Mouse (Mus musculus): ENCODE data around the gene Uxt. TPM values are rescaled to one million over a fixed set of nuclear protein-coding genes. Genes with fewer than 3 reads are reported as not detected.

Uxt gene
- 29.8 and 30.5 TPM in 2 replicates for polyA plus RNA-seq (2015; fragmentation: Nextera tagmentation; extraction: Ambion mirVana)

DNA sequence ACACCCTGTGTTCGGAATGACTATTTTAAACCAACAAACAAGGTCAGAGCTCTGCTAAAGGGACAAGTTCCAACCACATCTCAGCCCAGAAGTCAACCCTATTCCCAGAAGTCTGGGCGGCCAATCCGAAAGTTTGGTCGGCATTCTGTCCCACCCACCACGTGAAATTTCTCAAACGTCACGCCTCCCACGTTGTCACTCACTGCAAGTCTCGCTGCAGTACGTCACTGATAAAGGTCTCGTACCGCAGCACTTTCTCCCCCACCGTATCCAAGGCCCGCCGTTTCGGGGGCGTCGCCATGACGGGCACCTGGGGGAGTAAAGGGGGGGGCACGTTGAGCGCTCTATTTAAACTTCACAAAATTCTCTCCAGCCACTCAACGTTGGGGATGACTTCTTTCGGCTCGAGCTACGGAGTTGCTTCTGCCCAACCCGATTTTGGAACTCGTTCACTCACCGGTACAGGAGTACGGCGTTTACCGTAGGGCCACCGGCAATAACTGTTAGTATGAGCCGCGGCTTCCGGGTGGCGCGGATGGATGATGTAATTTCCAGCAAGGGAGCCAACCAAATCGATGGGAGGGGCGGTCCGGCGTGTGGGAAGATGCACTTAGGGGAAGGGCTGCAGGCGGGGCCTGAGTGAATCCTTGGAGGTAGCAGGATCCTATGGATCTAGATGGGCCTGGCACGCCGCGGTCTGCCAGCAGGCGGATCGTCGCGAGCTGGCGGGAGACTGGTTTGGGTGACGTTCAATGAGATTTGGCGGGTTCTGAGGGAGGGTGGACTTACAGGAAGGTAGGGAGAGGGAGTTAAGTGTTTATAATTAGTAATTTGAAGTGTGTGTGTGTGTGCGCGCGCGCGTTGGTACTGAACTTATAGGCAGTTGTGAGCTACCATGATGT lies at the start of gene Uxt:
Gene Uxt, minus strand, starts transcription at position 541 of the 902 bp plus-strand sequence.
- peak within 1 kb of the TSS; percentile 52 for H3K4me2 ChIP-seq
- peaks cover 6% of the 10 kb centered on the region for H3K4me1 ChIP-seq (replicated peaks)
- 21% methylated on average over 57 of the region's 57 CpGs for WGBS
- H3K36me3 ChIP-seq, result 0 out of 2 replicates have a peak, but pooled peaks cover 4% of the 10 kb centered on the region
- peak within 1 kb of the TSS; percentile 82 for H3K27ac ChIP-seq (replicated peaks)
- peak; percentile 97 for ATAC-seq (ENCODE audit: low FRiP score, low read depth)
- H3K9ac ChIP-seq, result peak within 1 kb of the TSS; percentile 47
- no peaks in the 10 kb centered on the region for H3K9me3 ChIP-seq
- no peaks in the 10 kb centered on the region for H3K27me3 ChIP-seq
- peak within 1 kb of the TSS; percentile 53 for H3K4me3 ChIP-seq

DNA sequence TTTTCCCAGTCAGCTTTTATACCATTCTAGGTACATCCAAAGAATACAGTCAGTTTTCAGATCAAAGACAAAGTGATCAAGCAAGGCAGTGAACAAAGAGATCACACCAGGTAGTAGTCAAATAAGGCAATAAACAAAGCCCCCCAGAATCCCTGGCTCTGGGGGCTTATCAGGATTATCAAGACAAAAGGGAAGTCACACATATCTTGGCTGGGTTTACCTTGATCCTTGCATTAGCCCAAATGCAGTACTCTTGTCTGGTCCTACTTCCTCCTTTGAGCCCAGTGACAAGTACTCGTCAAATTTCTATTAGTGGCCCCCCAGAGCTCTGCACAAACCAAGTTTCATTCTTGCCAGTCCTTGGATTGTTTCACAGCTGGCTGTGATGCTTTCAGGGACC lies 19.1 kb upstream of the Uxt start:
- 68% methylated on average over 1 of the region's 1 CpGs for WGBS
- no peak overlapping the region for H3K4me3 ChIP-seq
- H3K27ac ChIP-seq (replicated peaks), result no peak overlapping the region
- no peaks in the 10 kb centered on the region for H3K27me3 ChIP-seq
- ATAC-seq (ENCODE audit: low FRiP score, low read depth), result no peak
- no peaks in the 10 kb centered on the region for H3K9me3 ChIP-seq
- H3K4me2 ChIP-seq, result no peak overlapping the region
- no peaks in the 10 kb centered on the region for H3K36me3 ChIP-seq
- H3K9ac ChIP-seq, result no peak overlapping the region
- H3K4me1 ChIP-seq (replicated peaks), result no peaks in the 10 kb centered on the region

DNA sequence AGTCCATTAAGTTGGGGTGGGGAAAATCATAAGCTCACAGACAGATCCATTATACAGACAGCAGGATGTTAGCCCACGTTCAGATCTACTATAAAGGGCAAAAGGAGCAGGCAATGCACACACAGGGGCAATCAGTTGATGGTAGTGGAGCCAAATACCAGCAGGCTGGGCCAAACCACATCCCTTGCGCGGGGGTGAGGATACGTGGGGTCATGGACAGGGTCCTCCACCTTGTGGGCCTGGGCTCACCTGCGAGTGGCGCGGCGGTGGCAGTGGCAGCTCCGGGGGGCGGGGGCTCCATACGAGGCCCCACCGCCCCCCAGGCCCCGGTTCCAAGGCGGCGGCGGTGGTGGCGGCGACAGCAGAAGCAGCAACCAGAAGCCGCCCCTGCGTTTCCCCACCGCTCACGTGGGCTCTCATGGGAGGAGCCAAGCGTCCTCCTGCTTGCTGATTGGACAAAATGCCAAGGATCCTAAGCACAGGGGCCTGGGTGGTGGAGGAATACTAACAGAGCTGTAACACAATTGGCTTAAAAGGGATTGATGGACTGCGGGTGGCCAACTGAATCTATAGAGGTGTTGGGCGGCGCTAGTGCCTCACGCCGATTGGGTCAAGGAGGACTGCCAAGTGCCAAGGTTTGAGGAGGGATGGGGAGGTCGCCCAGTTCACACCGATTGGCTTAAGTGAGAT lies 11.5 kb downstream of the Uxt start, which contains the start of gene Elk1:
Gene Elk1, minus strand, starts transcription at position 418 of the 690 bp plus-strand sequence.
- Histone ChIP-seq H3K4me3 (peak within 1 kb of the TSS; percentile 71), H3K9ac (peak within 1 kb of the TSS; percentile 50), H3K27me3 (no peaks in the 10 kb centered on the region), H3K27ac (replicated peaks) (peak within 1 kb of the TSS; percentile 87), H3K36me3 (no peaks in the 10 kb centered on the region), H3K4me1 (replicated peaks) (peaks cover 12% of the 10 kb centered on the region; the same call in 1 of the 2 replicates), H3K4me2 (peak within 1 kb of the TSS; percentile 57), H3K9me3 (no peaks in the 10 kb centered on the region)
- 28% methylated on average over 20 of the region's 30 CpGs for WGBS
- ATAC-seq (ENCODE audit: low FRiP score, low read depth), result peak; percentile 98

DNA sequence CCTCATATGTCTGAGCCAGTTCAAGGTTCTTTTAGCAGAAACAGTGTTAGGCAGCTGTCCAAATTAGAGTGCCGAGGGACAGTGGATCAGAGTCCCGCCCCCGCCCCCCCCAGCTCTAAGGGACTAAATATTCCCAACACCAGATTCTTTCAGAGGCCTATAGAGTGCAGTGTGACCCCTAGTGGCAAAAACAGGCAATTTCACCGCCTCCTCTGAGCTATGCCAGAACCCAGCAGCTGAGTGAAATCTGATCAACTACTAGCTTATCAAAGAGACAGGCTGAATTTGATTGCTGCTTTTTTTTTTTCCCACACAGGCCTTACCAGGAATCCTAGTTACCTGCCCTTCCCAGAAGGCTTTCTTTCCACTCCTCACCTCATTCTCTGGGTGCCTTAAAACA lies 15.8 kb downstream of the Uxt start:
- WGBS, result 5% methylated on average over 4 of the region's 4 CpGs
- no peak overlapping the region for H3K9ac ChIP-seq
- H3K4me1 ChIP-seq (replicated peaks), result peaks cover 11% of the 10 kb centered on the region; the same call in 1 of the 2 replicates
- no peaks in the 10 kb centered on the region for H3K36me3 ChIP-seq
- no peak overlapping the region for H3K4me2 ChIP-seq
- H3K4me3 ChIP-seq, result no peak overlapping the region
- no peak overlapping the region for H3K27ac ChIP-seq (replicated peaks)
- no peaks in the 10 kb centered on the region for H3K9me3 ChIP-seq
- ATAC-seq (ENCODE audit: low FRiP score, low read depth), result no peak
- no peaks in the 10 kb centered on the region for H3K27me3 ChIP-seq

DNA sequence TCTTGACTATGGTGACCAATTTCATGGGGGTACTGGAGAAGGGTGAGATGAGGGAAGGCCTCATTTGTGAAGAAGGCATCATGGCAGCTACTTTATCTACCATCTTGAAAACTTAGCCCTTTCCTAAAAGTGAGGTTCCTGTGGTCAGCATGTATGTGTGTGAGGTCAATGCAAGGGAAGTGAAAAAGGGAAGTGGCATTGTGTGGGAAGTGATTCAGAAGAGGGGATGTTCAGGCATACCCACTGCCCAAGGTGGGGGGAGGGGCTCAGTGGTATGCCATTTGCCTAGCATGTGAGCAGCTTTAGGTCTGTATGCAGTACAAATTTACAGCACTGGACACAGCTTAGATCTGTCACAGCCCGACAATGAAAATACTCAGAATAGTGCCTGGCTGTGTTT lies 29.9 kb downstream of the Uxt start:
- WGBS, result 96% methylated on average over 1 of the region's 1 CpGs

DNA sequence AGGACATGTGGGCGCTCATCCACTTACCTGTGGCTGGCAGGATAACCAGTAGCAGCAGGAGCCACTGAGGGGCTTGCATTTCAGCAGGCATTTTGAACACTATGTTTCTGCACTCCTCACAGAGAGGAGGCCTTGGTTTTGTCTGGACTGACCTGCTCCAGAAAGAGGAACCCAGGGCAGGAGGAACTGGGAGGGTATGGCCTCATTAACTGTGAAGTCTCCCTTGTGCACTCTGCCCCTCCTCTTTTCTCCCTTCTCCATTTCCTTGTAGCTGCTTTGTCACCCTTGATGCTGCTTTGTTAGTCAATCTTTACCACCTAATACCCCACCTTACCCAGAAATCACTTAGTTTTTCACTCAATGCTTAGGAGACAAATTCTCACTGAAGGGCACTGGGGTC lies 30.5 kb downstream of the Uxt start, which contains the start of gene Cfp:
Gene Cfp, minus strand, starts transcription at position 192 of the 400 bp plus-strand sequence.
- no peaks in the 10 kb centered on the region for H3K9me3 ChIP-seq
- H3K27me3 ChIP-seq, result no peaks in the 10 kb centered on the region
- H3K4me2 ChIP-seq, result no peak within 1 kb of the TSS
- H3K4me3 ChIP-seq, result no peak within 1 kb of the TSS
- H3K4me1 ChIP-seq (replicated peaks), result no peaks in the 10 kb centered on the region
- H3K36me3 ChIP-seq, result no peaks in the 10 kb centered on the region
- H3K27ac ChIP-seq (replicated peaks), result no peak within 1 kb of the TSS
- WGBS, result 77% methylated on average over 1 of the region's 1 CpGs
- no peak for ATAC-seq (ENCODE audit: low FRiP score, low read depth)
- H3K9ac ChIP-seq, result no peak within 1 kb of the TSS

More for the DNA sequence above, 29.9 kb downstream of the Uxt start:
- Histone ChIP-seq H3K4me3 (no peak overlapping the region), H3K4me2 (no peak overlapping the region), H3K9me3 (no peaks in the 10 kb centered on the region), H3K9ac (no peak overlapping the region), H3K27me3 (no peaks in the 10 kb centered on the region), H3K36me3 (no peaks in the 10 kb centered on the region), H3K4me1 (replicated peaks) (no peaks in the 10 kb centered on the region), H3K27ac (replicated peaks) (no peak overlapping the region)
- ATAC-seq (ENCODE audit: low FRiP score, low read depth), result no peak

DNA sequence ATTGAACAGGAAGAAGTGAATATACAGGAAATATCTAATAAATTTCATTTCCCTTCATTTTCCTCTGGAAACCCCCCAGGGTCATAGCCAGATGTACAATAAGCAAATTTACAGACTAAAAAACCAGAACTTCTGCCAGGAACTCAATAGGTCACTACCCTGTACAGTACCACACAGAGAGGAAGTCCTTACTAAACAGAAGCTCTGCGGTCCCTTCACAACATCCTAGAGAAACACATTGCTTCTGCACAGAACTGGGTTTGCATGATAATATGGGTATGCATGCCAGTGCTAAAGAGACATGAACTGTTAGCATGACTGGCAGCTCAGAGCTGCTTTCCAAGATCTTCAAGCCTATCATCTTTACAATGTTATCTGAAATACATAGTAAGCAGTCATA lies 32.0 kb downstream of the Uxt start:
- H3K4me1 ChIP-seq (replicated peaks), result no peaks in the 10 kb centered on the region
- H3K4me3 ChIP-seq, result no peak overlapping the region
- no peak overlapping the region for H3K4me2 ChIP-seq
- no peaks in the 10 kb centered on the region for H3K9me3 ChIP-seq
- H3K27me3 ChIP-seq, result no peaks in the 10 kb centered on the region
- 87% methylated on average over 1 of the region's 1 CpGs for WGBS
- ATAC-seq (ENCODE audit: low FRiP score, low read depth), result no peak
- H3K27ac ChIP-seq (replicated peaks), result no peak overlapping the region
- no peaks in the 10 kb centered on the region for H3K36me3 ChIP-seq
- no peak overlapping the region for H3K9ac ChIP-seq

DNA sequence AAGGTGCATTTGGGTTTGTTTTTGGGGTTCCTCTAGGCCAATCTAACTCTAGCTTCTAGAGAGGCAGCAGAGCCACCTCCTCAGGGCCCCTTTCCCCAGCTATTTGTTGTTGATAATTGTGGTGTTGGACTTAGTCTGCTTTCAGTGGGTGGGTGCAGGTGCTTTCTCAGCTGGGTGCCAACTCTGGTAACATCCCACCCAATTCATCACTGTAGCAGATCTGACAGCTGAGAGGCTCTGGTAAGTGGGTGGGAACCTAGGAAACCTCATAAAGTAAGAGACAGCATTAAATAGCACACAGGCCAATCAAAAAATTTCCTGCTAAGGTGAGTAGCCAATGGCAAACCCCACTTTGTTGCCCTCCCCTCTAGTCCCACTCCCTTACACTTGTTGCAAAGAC lies 36.8 kb downstream of the Uxt start:
- Histone ChIP-seq H3K36me3 (no peaks in the 10 kb centered on the region), H3K9me3 (no peaks in the 10 kb centered on the region), H3K27me3 (no peaks in the 10 kb centered on the region), H3K4me2 (no peak overlapping the region), H3K9ac (no peak overlapping the region), H3K4me3 (no peak overlapping the region), H3K27ac (replicated peaks) (no peak overlapping the region), H3K4me1 (replicated peaks) (no peaks in the 10 kb centered on the region)
- no peak for ATAC-seq (ENCODE audit: low FRiP score, low read depth)

DNA sequence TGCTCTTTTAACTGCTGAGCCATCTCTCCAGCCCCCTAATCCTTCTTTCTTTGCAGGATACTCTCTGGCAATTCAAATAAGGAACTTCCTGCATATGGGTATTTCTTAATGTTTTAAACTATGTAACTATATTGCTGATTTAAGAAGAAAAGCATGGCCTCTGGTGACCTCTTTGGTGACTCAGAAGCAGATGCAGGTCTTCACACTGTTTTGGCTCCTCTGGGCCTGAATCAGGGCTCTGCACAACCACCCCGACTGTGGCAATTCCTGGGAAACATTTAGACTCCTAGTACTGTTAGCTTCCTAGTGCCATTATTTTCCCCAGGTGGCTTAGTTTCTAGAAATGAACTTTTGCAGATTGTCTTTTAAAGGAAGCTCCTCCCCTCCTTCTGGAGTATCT lies 38.3 kb downstream of the Uxt start:
- H3K27ac ChIP-seq (replicated peaks), result no peak overlapping the region
- no peaks in the 10 kb centered on the region for H3K27me3 ChIP-seq
- no peak for ATAC-seq (ENCODE audit: low FRiP score, low read depth)
- peaks cover 6% of the 10 kb centered on the region for H3K4me1 ChIP-seq (replicated peaks)
- H3K9me3 ChIP-seq, result no peaks in the 10 kb centered on the region
- H3K4me3 ChIP-seq, result no peak overlapping the region
- no peak overlapping the region for H3K4me2 ChIP-seq
- no peaks in the 10 kb centered on the region for H3K36me3 ChIP-seq
- no peak overlapping the region for H3K9ac ChIP-seq
- WGBS, result 79% methylated on average over 1 of the region's 1 CpGs

DNA sequence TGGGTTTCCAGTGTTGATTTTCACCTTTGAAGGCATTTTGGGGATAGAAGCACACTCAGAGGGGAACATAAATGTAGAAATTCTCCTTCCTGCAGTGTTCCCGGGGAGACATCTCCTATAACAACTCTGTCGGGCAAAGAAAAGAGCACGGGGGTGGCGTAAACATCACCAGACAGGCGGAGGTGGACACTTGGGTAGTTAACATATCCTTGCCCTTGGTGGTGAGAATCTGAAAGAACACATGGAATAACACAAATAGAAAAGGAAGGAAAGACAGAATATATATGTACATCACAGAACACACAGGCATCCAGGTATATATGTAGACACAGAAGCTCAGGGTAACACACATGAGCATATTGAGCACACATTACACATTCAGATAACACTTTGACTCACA lies 40.5 kb downstream of the Uxt start:
- Histone ChIP-seq H3K27ac (replicated peaks) (peak overlapping the region; percentile 69), H3K36me3 (no peaks in the 10 kb centered on the region), H3K9me3 (no peaks in the 10 kb centered on the region), H3K4me2 (peak overlapping the region; percentile 55), H3K4me1 (replicated peaks) (peaks cover 17% of the 10 kb centered on the region), H3K4me3 (peak overlapping the region; percentile 66), H3K27me3 (no peaks in the 10 kb centered on the region), H3K9ac (0 out of 2 replicates have a peak overlapping the region, but pooled peaks have one; percentile 4)
- peak; percentile 16; the same call in 1 of the 2 replicates for ATAC-seq (ENCODE audit: low FRiP score, low read depth)
- 35% methylated on average over 5 of the region's 5 CpGs for WGBS

DNA sequence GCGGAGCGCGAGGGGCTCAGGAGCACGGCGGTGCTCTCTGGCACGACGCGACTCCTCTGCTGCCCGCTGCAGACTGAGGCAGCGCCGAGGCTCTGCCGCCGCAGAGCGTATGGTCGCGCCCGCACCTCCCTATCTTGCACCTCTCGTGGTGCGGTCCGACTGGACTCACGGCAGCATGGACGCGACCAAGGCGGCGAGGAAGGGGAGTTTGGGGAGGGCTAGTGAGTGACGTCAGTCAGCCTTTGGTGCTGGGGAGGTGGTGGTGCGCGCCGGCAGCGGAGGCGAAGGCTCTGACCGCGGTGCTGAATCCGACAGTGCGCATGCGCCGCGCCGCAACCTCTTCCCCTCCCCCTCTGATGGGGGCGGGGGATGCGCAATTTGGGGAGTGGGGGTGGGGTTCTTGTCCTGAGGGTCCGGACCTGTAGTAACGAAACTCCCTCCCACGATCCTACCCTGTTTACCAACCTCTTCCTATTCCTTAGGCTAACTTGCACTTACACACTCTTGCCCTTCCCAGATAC lies 40.9 kb downstream of the Uxt start, which contains the start of gene Syn1:
Gene Syn1, minus strand, starts transcription at position 161 of the 521 bp plus-strand sequence.
- Histone ChIP-seq H3K4me2 (peak within 1 kb of the TSS; percentile 55), H3K4me1 (replicated peaks) (peaks cover 17% of the 10 kb centered on the region), H3K4me3 (peak within 1 kb of the TSS; percentile 66), H3K27ac (replicated peaks) (peak within 1 kb of the TSS; percentile 84), H3K9me3 (no peaks in the 10 kb centered on the region), H3K27me3 (no peaks in the 10 kb centered on the region), H3K36me3 (no peaks in the 10 kb centered on the region), H3K9ac (peak within 1 kb of the TSS; percentile 65)
- ATAC-seq (ENCODE audit: low FRiP score, low read depth), result peak; percentile 97
- 29% methylated on average over 38 of the region's 44 CpGs for WGBS

All from hindbrain, embryonic 15.5 days (tissue).